Mouse (Mus musculus): Measurements from ENCODE around the gene Naxd.
A peak's percentile ranks its signal among the peaks of the same experiment; 100 is the strongest.

DNA sequence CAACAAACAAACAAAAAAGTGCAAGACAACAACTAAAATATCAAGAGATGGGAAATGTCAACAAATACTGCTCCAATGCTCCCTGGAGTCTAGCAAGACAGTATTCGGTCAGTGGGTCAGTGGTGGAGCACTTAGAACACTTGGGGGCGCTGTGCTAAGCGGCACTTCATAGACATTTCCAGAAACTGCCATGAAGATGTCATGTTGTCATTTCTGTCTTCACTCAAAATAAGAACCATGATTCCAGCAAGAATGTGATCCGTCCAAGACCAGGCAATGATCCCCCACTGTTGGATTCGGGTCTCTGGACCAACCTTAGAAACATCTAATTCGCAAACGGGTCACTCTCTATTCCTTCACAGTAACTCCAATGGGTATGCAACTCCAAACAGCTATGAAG lies 52.4 kb downstream of the Naxd start:
- TF ChIP-seq CTCF (IDR thresholded peaks at IDR 0.05; ENCODE audit: low read depth, low read length), result peak; percentile 67
- TF ChIP-seq POLR2AphosphoS5 (IDR thresholded peaks at IDR 0.05; ENCODE audit: insufficient replicate concordance, low read depth, low read length), result no peak
- TF ChIP-seq GATA1 (IDR thresholded peaks at IDR 0.05; ENCODE audit: borderline replicate concordance, low read length), result no peak
- no peak for TF ChIP-seq TAL1 (conservative IDR thresholded peaks at IDR 0.05; ENCODE audit: low read depth, low read length)
- TF ChIP-seq GATA2 (IDR thresholded peaks at IDR 0.05; ENCODE audit: borderline replicate concordance, low read depth, low read length), result no peak
